Mouse (Mus musculus) testis, adult 2 months (tissue): ENCODE results near the gene Mast4.

Experiments
- CTCF ChIP-seq: fragments of 200-500 bp; IDR thresholded peaks from 2 replicates; pipeline ENCODE4 v1.5.1; 2012; ENCODE audit warnings: low read depth, mild to moderate bottlenecking, inconsistent platforms, low read length, moderate library complexity; ENCODE audit not compliant: control insufficient read depth, insufficient read depth, insufficient replicate concordance
- POLR2A ChIP-seq: fragments of 200-500 bp; IDR thresholded peaks from 2 replicates; pipeline ENCODE4 v1.6.1; 2012; ENCODE audit warnings: low read depth, mild to moderate bottlenecking, inconsistent platforms, low read length, moderate library complexity; ENCODE audit not compliant: control insufficient read depth

GRCm38 (mm10) chr13:102898374-102899131, 435.7 kb downstream of the Mast4 start:
- no peak for TF ChIP-seq CTCF
- TF ChIP-seq POLR2A = no peak
